Mouse (Mus musculus) ES-E14 (cell line): ENCODE results near the gene Aagab. TPM values are rescaled to one million over a fixed set of nuclear protein-coding genes. Genes with fewer than 3 reads are reported as not detected.

Experiments
- DNase-seq: peaks from one replicate; pipeline ENCODE4 v3.0.0-alpha.2; 2013; ENCODE audit warnings: low read depth, low spot score
- H3K27ac ChIP-seq: 2 replicates; pipeline ENCODE4 v1.5.1; 2012; ENCODE audit warnings: low read depth, mild to moderate bottlenecking, low read length, moderate library complexity, mixed read lengths; ENCODE audit not compliant: poor library complexity, insufficient read depth, severe bottlenecking
- H3K36me3 ChIP-seq: 2 replicates; pipeline ENCODE4 v1.6.1; 2012; ENCODE audit warnings: mild to moderate bottlenecking, low read length, moderate library complexity, mixed read lengths; ENCODE audit not compliant: control insufficient read depth, poor library complexity, insufficient read depth, severe bottlenecking
- H3K4me1 ChIP-seq, 2 experiments: fragments of 150-350 bp in 1 of 2; sonication (generic) in 1 of 2; 2 replicates each; pipeline ENCODE4 v1.6.1; 2012; ENCODE audit warnings: low read length in 2 of 2, mild to moderate bottlenecking in 1 of 2, mixed read lengths in 1 of 2; ENCODE audit not compliant: control insufficient read depth in 2 of 2, insufficient read depth in 2 of 2, poor library complexity in 1 of 2
- H3K4me3 ChIP-seq, 2 experiments: fragments of 150-350 bp in 1 of 2; sonication (generic) in 1 of 2; 2 replicates each; pipeline ENCODE4 v1.5.1; 2012; ENCODE audit warnings: low read length in 2 of 2, low read depth in 1 of 2, mild to moderate bottlenecking in 1 of 2, mixed read lengths in 1 of 2; ENCODE audit not compliant: insufficient read depth in 1 of 2, poor library complexity in 1 of 2, severe bottlenecking in 1 of 2
- H3K9ac ChIP-seq: 2 replicates; pipeline ENCODE4 v1.6.1; 2012; ENCODE audit warnings: low read depth, mild to moderate bottlenecking, low read length, mixed read lengths; ENCODE audit not compliant: poor library complexity, insufficient read depth, severe bottlenecking
- H3K9me3 ChIP-seq: fragments of 150-350 bp; sonication (generic); 2 replicates; pipeline ENCODE4 v1.6.1; 2012; ENCODE audit warnings: low read depth, mild to moderate bottlenecking, low read length; ENCODE audit not compliant: control insufficient read depth, insufficient read depth
- CHD2 ChIP-seq: IDR thresholded peaks from 2 replicates; pipeline ENCODE4 v1.6.1; 2014; ENCODE audit warnings: mild to moderate bottlenecking, low read depth, low read length, inconsistent platforms
- HCFC1 ChIP-seq: IDR thresholded peaks from 2 replicates; pipeline ENCODE4 v1.6.1; 2012; ENCODE audit warnings: low read length, inconsistent platforms, borderline replicate concordance; ENCODE audit not compliant: insufficient read depth
- MAFK ChIP-seq: IDR thresholded peaks from 2 replicates; pipeline ENCODE4 v1.6.1; 2014; ENCODE audit warnings: mild to moderate bottlenecking, low read depth, low read length, inconsistent platforms; ENCODE audit not compliant: insufficient read depth
- ZC3H11A ChIP-seq: IDR thresholded peaks from 2 replicates; pipeline ENCODE4 v1.6.1; 2012; ENCODE audit warnings: low read depth, mild to moderate bottlenecking, inconsistent platforms, low read length, borderline replicate concordance
- ZNF384 ChIP-seq: IDR thresholded peaks from 2 replicates; pipeline ENCODE4 v1.6.1; 2012; ENCODE audit warnings: low read depth, low read length, inconsistent platforms
- in situ Hi-C, 2 experiments: fragments of 600-800 bp; cut with MboI; formaldehyde crosslinking; loops; one replicate each; pipeline ENCODE4 v1.15.1; 2025; ENCODE audit warnings: low sequenced_read_pairs in 2 of 2, inconsistent platforms in 1 of 2; ENCODE audit not compliant: unreplicated experiment in 2 of 2
- total RNA-seq: library from RNA; depleted of rRNA; stranded (reverse); fragments of 300-350 nt; gene quantifications from 2 replicates; pipeline ENCODE4 v1.2.3, GENCODE M21; 2012

The Aagab gene
- total RNA-seq, 1 experiment = 16.3 TPM

DNA sequence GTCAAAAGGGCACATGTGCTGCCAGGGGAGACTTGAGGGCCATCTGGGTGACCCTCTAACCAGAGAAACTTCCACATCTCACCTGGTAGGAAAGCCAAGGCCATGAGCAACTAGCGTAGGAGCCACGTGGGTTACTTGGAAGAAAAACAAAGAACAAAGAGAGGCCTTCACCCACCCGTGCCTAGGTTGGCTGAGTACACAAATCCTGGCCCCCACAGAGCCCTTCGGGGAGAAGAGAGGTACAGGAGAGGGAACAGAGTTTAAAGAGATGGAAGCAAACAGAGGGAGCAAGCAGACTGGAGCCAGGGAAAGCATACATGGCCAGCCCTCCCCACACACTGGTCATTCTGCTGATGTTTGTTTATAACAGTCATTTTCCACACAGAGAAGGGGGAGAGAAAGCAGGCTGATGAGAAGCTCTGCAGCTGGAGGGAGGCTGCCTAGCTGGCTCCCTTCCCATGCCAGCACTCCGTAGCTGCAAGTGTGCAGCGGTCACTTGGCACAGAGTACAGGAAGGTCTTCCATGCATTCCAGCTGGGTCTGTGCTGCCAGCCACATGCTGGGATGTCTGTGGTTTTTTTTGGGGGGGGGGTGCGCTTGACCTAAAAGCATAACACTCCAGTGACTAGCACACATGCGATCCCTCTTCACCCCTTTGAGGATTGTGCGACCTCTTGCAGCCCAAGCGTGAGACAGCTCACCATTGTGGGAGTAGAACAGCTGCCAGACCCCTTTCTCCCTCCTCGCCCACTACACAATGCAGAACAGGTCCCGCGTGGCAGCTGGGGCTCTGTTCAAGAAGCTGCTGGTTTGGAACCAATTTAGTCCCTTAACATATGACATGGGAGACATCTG, 62.6 kb downstream of the Aagab start:
- no peaks in the 10 kb centered on the region; the same call in 1 of the 2 replicates for H3K36me3 ChIP-seq
- H3K4me1 ChIP-seq = peaks cover 0 to 9% of the 10 kb centered on the region in 2 experiments; a peak in 2 of 4 replicates
- no peak overlapping the region for H3K9ac ChIP-seq
- no peak overlapping the region for H3K27ac ChIP-seq
- no peak for DNase-seq
- TF ChIP-seq MAFK (no peak), ZC3H11A (no peak), CHD2 (no peak), ZNF384 (no peak), HCFC1 (no peak)
- no peak overlapping the region for H3K4me3 ChIP-seq
- in situ Hi-C loops = no loop called here
- no peaks in the 10 kb centered on the region for H3K9me3 ChIP-seq

DNA sequence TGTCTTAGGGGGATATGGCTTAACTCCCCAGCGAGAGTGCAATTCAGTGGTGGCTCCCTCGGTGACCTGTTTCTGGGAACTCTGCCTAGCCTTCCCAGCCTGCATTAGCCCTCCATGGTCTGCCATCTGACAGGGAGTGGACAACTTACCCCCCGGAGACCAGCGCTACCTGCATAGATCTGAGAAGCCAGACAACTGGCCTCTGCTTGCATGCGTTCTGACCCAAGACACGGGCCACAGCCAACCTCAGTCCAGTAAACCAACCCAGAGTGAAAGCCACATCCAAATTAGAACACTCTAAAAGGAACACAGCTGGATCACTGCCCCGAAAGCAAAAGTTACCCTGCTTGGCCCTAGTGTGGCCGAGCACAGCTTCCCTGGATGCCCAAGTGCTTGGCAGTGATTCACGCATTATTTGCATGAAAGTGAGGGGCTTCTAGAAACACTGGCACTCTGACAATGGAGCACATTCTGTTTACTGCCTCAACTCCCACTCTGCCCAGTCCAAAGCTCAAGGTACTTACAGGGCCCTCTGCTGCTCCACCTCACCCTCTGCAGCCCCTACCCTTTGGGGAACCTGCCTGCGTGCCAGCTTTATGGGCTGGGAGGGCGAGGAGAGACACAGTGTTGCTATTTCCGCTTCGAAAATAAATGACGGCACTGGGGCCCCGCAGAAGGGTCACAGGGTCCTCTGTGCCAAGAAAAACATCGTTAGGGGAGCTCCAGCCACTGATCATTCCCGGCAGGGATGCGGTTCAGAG, 64.3 kb downstream of the Aagab start:
- TF ChIP-seq ZNF384 (no peak), CHD2 (no peak), MAFK (no peak), ZC3H11A (no peak), HCFC1 (no peak)
- H3K4me1 ChIP-seq = peaks cover 0 to 9% of the 10 kb centered on the region in 2 experiments; a peak in 2 of 4 replicates
- no peak overlapping the region for H3K27ac ChIP-seq
- H3K9ac ChIP-seq = no peak overlapping the region
- H3K9me3 ChIP-seq = no peaks in the 10 kb centered on the region
- in situ Hi-C loops = no loop called here
- no peak overlapping the region for H3K4me3 ChIP-seq
- no peak for DNase-seq
- no peaks in the 10 kb centered on the region; the same call in 1 of the 2 replicates for H3K36me3 ChIP-seq

DNA sequence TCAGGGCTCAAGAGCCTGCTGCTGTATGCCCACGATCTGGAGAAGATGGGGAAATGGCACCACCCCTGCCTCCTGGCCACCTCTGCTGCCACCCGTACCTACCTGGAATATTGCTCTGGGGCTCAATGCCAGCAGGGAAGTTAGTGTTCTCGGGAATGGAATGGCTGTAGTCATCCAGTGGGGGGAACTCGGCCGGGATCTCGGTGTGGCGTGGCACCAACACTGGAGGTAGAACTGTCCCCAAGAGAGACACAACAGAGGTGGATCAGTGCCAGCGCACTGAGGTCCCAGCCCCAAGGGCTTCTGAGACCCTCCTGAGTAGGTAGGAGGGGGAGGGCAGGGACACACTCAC, 64.9 kb downstream of the Aagab start:
- Histone ChIP-seq H3K9ac (no peak overlapping the region), H3K4me1 (peaks cover 0 to 9% of the 10 kb centered on the region in 2 experiments; a peak in 2 of 4 replicates), H3K36me3 (no peaks in the 10 kb centered on the region; the same call in 1 of the 2 replicates), H3K4me3 (no peak overlapping the region), H3K9me3 (no peaks in the 10 kb centered on the region), H3K27ac (no peak overlapping the region; the same call in 1 of the 2 replicates)
- TF ChIP-seq HCFC1 = no peak
- no peak for TF ChIP-seq MAFK
- TF ChIP-seq ZC3H11A = no peak
- TF ChIP-seq CHD2 = no peak
- TF ChIP-seq ZNF384 = no peak
- DNase-seq = no peak
- in situ Hi-C loops = no loop called here

DNA sequence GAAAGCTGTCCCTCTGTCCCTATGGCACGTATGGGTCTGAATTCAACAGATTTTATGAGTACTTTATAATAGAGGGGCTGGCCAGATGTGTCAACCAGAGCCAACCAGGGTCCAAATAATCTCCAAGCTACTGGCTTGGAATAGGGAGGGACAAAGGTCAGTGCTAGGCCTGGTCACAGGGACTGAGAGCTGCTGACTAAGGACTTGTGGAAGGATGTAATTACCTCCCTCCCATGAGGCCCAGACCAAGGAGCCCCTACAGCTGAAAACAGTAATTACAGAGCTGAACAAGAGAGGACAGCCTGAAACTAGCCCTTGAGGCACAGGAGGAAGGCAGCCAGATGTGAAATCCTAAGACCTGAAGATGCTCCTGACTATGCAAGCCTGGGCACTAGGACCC, 66.2 kb downstream of the Aagab start:
- Histone ChIP-seq H3K36me3 (no peaks in the 10 kb centered on the region; the same call in 1 of the 2 replicates), H3K27ac (no peak overlapping the region), H3K4me1 (peaks cover 0 to 7% of the 10 kb centered on the region in 2 experiments; a peak in 2 of 4 replicates), H3K9me3 (no peaks in the 10 kb centered on the region), H3K4me3 (no peak overlapping the region), H3K9ac (no peak overlapping the region)
- in situ Hi-C loops = no loop called here
- DNase-seq = no peak
- TF ChIP-seq HCFC1 (no peak), ZNF384 (no peak), ZC3H11A (no peak), MAFK (no peak), CHD2 (no peak)
